Mouse (Mus musculus): Measurements from ENCODE around the gene Vmn1r78. TPM values are rescaled to one million over a fixed set of nuclear protein-coding genes. Genes with fewer than 3 reads are reported as not detected.
"Not testable (repeated sequence)": the region's sequence is repeated elsewhere in the genome, so short reads cannot be mapped to it uniquely, and the experiment has no call there.

Vmn1r78 gene
- not detected in 2 replicates for polyA plus RNA-seq (2012; rRNA removed)

GRCm38 (mm10) chr7:12149957-12150356, at the start of gene Vmn1r78:
TSS of gene Vmn1r78 (plus strand) at chr7:12150257.
- no peak for DNase-seq (ENCODE audit: low read depth)

GRCm38 (mm10) chr7:12156463-12156862, 6.4 kb downstream of the Vmn1r78 start:
- DNase-seq (ENCODE audit: low read depth): not testable (repeated sequence)

GRCm38 (mm10) chr7:12170979-12171378, 20.9 kb downstream of the Vmn1r78 start, which contains the start of gene Vmn1r79:
TSS of gene Vmn1r79 (plus strand) at chr7:12171279.
- DNase-seq (ENCODE audit: low read depth): not testable (repeated sequence)

- not testable (repeated sequence) for DNase-seq (ENCODE audit: low read depth)
Measured at GRCm38 (mm10) chr7:12172926-12173325, 22.9 kb downstream of the Vmn1r78 start.

GRCm38 (mm10) chr7:12188986-12189385, 38.9 kb downstream of the Vmn1r78 start, which contains the start of gene Vmn1r80:
TSS of gene Vmn1r80 (plus strand) at chr7:12189286.
- no peak for DNase-seq (ENCODE audit: low read depth)

- DNase-seq (ENCODE audit: low read depth): no peak
Measured at GRCm38 (mm10) chr7:12204141-12204540, 54.1 kb downstream of the Vmn1r78 start.

Other genes with a start within 250 kb of the Vmn1r78 start
- gene Vmn1r76, start 212.0 kb upstream of the Vmn1r78 start, polyA plus RNA-seq (2012; rRNA removed): not detected in 2 replicates
- gene Vmn1r77, start 113.5 kb upstream of the Vmn1r78 start, polyA plus RNA-seq (2012; rRNA removed): not detected in 2 replicates
- gene Vmn1r79, start 21.0 kb downstream of the Vmn1r78 start, polyA plus RNA-seq (2012; rRNA removed): not detected in 2 replicates
- gene Vmn1r80, start 39.0 kb downstream of the Vmn1r78 start, polyA plus RNA-seq (2012; rRNA removed): not detected in 2 replicates
- not detected in 2 replicates for gene Vmn1r81, start 118.0 kb downstream of the Vmn1r78 start, polyA plus RNA-seq (2012; rRNA removed)
- not detected in 2 replicates for gene Vmn1r82, start 150.2 kb downstream of the Vmn1r78 start, polyA plus RNA-seq (2012; rRNA removed)
- not detected in 2 replicates for gene Vmn1r83, start 179.2 kb downstream of the Vmn1r78 start, polyA plus RNA-seq (2012; rRNA removed)
- gene Vmn1r84, start 219.0 kb downstream of the Vmn1r78 start, polyA plus RNA-seq (2012; rRNA removed): not detected in 2 replicates

Measured in gonadal fat pad, adult 2 months (tissue).